Mouse (Mus musculus) brain, embryonic 14.5 days (tissue): ENCODE data around the gene Rad9b. TPM values are rescaled to one million over a fixed set of nuclear protein-coding genes. Genes with fewer than 3 reads are reported as not detected.

Experiments
- DNase-seq: peaks from one replicate; pipeline ENCODE4 v3.0.0-alpha.2; 2011; ENCODE audit warnings: low read depth
- CTCF ChIP-seq: fragments of 200-500 bp; IDR thresholded peaks from 2 replicates; pipeline ENCODE4 v1.5.1; 2012; ENCODE audit warnings: inconsistent platforms, mild to moderate bottlenecking, moderate library complexity, borderline replicate concordance; ENCODE audit not compliant: insufficient read depth, insufficient read length; ENCODE audit errors: extremely low read depth
- POLR2A ChIP-seq: fragments of 200-500 bp; IDR thresholded peaks from 2 replicates; pipeline ENCODE4 v1.6.1; 2012; ENCODE audit warnings: mild to moderate bottlenecking, inconsistent platforms, borderline replicate concordance; ENCODE audit not compliant: poor library complexity, insufficient read depth, insufficient read length, severe bottlenecking; ENCODE audit errors: extremely low read depth
- polyA plus RNA-seq: library from polyadenylated mRNA; depleted of rRNA; stranded (reverse); fragments of >200 nt; gene quantifications from 2 replicates; pipeline ENCODE4 v1.2.3, GENCODE M21; 2012

Rad9b gene
- polyA plus RNA-seq, 1 experiment = 21.8 TPM

DNA sequence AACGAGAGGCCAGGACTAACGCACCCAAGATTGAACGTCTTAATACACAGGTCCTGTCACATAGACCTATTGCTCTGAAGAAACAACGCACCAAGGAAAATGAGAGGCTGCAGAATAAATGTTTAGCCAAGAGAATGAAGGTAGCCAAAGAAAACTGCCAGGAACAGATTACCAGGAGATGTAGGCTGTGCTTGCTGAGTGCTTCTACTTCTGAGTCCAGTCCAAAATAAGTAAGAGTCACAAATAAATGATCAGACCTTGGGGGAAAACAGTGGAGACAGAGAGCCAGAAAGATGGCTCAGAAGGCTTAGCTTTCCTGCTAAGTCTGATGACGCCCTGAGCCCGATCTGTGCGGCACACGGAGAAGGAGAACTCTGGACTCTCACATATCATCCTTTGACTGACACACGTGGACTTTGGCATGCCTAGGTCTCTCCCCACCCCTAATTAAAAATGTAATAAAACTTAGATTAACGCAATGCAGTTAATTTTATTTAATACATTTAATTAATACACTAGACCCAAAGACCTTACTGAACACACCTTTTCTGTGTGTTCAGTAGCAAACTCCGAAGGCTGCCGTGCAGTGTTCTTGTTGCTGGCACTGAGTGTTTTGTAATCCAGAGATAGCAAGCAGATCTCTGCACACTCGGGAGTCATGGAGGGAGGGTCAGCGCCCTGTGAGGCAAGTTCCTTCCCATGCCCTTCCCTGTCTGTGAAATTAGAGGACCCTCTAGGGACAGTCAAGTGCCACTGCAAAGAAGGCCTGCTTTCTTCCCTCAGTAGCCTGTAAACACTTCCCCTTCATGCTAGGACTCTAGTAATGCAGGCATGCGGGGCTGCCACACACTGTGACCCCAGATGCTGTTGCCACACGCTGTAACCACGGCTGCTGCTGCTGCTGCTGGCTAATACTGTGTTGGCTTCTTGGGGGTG is 51.0 kb downstream of the Rad9b start:
- TF ChIP-seq POLR2A (no peak), CTCF (no peak)

DNA sequence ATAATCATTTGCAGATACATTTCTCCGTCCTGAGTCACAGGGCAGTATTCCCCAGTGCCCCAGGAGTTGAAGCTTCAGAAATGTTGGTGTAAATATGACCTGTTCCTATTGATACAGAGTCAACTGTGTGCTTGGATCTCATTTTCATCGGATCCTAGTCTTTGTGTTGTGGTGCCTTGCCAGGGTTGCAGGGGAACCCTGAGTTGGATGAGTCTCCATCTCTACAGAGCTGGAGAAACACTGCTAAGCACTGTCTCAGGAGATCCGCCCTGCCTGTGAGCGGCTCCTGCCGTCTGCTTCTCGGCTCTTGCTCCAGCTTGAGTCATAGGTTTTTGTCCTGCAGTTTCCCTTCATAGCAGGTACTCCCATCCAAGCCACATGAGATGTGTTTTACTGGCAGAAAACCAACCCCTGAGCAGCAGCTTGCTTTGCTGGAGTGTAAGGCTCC is 53.9 kb downstream of the Rad9b start:
- no peak for TF ChIP-seq POLR2A
- TF ChIP-seq CTCF = no peak
- no peak for DNase-seq

More for the DNA sequence above, 51.0 kb downstream of the Rad9b start:
- DNase-seq = no peak

DNA sequence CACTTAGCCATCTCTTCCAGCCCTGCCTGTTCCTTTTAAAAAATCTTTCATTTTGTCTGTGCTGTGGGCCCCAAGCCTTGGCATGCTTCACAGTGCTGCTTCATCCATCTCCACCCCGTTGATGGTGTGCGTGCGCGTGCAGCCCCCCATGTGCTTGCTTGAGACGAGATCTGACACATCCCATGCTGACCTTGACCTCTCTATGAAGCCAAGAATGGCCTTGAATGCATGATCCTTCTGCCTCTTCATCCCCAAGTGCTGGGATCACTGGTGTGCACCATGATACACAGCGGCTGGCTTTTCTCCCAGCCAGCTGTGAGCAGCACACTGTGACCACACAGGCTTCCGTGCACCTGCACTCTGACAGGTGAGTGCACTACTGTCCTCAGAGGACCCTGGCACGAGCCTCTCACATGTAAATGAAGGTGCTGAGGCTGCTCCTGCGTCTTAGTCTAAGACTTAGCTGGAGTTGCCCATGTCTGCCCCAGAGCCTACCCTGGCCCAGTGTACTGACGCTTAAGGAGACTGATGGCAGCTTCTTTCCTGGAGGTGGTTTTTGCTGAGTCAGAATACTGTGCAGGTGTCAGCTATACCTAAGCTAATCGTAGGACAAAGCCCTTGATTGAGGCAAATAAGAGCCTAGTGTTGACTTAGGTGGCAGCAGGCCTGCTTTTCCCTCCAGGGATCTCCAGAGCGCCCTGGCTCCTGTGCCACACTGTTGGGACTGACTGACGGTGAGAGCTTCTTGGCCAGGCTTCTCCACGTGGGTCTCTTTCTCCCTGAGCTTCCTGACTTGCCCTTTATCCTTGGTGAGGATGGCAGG is 58.7 kb downstream of the Rad9b start:
- DNase-seq = no peak
- no peak for TF ChIP-seq POLR2A
- TF ChIP-seq CTCF = no peak

DNA sequence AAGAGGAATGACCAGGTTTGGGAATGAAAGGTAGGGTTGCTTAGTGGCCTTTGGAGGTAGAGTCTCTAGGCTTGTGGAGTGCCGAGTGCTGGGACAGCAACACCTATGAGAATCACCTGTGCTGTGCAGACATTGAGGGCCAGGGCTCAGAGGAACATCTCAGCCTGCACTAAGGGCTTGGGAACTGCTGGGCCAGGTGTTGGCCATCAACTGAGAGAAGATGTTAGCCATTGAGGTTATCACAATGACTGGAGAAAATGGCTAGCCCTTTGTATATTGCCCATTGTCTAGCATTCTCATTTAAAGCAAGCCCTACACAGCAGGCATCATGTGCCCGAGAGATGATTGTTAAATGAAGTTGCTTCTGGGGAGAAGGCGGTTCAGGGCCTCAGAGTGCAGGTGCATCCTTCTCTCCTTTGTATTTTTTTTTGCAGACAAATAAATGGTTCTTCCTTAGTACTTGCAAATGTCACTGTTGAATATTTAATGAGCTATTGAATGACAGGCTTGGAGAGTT is 59.8 kb downstream of the Rad9b start:
- DNase-seq = peak; percentile 29
- TF ChIP-seq POLR2A = no peak
- TF ChIP-seq CTCF = no peak

DNA sequence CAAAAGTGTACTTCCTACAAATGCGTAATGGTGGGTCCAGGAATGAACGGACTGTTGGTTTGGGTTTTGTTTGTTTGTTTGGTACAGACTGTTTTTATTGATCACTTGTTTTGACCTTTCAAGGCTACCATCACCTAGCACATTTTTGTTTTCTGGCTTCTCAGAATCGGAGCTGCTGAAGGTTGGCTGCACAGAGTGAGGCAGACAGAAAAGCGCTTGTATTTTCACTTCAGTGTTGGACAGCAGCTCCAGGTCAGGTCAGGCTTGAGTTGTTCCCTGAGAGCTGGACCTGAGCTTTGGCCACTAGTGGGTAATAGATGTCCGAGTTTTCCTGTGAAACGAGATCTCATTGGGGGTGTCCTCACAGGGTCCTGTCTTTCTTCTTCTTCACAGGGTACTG is 60.9 kb downstream of the Rad9b start:
- no peak for DNase-seq
- TF ChIP-seq POLR2A = no peak
- TF ChIP-seq CTCF = no peak

DNA sequence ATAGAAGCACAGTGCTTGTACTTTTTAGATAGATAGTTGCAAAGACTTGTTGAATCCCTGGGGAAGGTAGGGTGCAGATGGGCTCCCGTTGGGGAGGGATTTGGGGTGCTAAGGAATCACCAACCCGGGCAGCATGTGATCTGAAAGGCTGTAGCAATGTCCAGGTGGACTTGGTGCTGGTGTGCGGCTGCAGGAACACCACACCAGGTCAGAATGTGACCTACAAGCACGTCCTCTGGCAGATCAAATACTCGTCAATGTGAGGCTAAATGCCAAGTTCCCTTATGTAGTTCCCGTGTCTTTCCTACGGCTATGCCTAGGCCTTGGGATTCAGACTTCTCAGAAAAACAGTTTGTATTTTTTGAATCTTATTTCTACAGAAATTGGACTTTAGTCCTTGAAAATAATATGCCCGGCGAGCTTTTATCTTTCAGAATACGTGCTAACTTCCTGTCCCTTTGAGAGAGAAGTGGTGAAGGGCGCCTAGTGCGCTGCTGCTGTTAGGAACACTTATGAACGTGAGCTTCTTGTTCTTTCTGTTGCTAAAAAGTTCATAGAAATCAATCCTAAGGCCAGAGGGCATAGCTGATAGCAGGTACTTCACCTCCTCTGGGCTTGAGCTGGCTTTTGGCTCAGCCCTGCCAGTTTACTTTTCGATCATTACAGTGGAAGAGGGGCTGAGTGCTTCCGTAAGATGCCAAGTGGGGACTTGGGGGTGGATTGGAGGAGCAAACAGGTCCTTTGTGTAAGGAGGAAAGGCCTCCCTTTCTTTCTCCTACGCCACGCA is 62.3 kb downstream of the Rad9b start:
- TF ChIP-seq CTCF = no peak
- TF ChIP-seq POLR2A = no peak

DNA sequence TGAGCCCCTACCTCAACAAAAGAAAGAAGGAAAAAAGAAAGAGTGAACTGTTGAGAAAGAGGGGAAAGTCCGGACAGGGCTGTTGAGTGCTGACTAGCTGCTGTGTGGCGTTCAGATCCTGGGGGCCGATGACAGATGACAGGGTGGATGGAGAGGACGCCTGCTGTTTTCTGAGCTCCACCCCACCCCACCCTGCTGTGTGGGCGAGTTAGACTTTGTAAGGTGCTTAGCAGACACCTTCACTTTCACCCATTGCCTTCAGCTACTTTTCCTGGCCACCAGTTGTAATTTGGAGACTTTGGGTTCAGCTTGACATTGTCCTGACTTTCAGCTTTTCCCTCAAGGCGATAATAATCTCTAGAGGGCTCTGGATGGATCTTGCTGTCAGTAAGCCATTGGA is 62.9 kb downstream of the Rad9b start:
- DNase-seq = no peak
- no peak for TF ChIP-seq POLR2A
- no peak for TF ChIP-seq CTCF

More for the DNA sequence above, 62.3 kb downstream of the Rad9b start:
- DNase-seq = no peak

DNA sequence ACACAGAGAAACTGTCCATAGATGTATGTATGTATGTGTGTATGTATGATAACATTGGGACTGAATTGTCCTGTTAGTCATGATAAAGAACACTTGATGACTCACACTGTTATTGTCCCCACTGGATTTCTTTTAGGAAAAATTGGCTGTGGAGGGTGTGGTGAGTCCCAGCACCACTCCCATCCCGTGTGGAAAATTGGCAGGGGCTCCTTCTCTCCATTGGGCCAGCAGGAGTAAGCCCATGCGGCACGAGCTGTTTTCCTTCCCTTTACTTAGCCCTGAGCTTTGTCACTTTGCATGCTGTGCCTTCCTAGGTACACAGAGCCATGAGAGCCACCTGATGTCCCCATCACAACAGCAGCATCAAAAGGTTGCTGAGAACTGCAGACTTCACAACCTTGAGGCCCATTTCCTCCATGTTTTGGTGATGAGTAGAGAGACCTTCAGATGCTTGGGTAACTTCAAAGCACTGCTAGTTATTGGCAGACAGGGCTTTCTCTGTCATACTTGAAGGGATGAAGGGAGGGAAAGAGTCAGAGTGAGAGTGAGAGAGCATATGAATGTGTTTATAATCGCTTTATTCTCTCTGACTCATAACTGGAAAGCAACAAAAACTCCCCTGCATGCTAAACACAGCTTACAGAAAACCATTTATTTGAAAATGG is 65.8 kb downstream of the Rad9b start:
- no peak for TF ChIP-seq POLR2A
- no peak for DNase-seq

DNA sequence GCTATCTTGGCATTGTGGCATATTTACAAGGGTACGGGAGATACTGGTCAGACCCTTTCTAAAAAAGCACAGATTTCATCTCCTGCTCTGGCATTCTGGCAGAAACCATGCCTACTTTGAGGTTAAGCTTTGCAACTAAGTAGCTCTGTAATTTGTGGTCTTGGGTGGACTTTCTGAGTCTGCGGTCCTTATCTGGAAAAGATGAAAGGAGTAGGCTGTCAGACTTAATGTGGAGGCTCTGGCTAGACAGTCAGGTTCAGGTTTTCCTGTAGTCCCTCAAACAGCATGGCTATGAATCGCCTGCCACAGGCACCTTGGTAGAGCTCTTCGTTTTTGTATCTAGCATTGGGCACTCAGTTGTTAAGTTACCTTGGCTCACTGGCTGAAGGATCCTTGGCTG is 67.0 kb downstream of the Rad9b start:
- no peak for TF ChIP-seq CTCF
- no peak for TF ChIP-seq POLR2A
- DNase-seq = no peak

DNA sequence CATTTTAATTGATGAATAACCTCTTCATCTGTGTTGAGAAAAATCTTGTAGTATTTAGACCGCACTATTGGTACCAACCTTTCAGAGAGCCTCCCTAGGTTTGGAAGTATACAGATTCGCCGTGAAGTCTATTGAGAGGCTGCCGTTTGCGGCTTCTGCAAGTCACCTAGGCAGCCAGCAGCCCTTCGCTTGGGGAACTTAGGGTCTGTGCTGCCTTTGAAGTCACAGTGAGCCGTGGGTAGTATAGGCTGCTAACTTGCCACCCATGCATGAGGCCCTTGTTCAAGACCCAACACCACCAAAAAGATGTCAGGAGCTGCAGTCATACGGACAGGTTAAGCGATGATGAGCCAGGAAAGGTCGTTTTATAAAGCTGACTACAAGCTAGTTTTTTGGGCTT is 67.8 kb downstream of the Rad9b start:
- no peak for DNase-seq
- TF ChIP-seq POLR2A (no peak), CTCF (no peak)
